Mouse (Mus musculus): ENCODE data around the gene Triml1. TPM values are rescaled to one million over a fixed set of nuclear protein-coding genes. Genes with fewer than 3 reads are reported as not detected.

Triml1 gene
- 0.15 TPM in 1 of 2 replicates, not detected in the other for polyA plus RNA-seq (2015; fragmentation: Nextera tagmentation; extraction: Ambion mirVana)

GRCm38 (mm10) chr8:43141386-43141785, at the start of gene Triml1:
Gene Triml1, minus strand, starts transcription at chr8:43141486.

DNA sequence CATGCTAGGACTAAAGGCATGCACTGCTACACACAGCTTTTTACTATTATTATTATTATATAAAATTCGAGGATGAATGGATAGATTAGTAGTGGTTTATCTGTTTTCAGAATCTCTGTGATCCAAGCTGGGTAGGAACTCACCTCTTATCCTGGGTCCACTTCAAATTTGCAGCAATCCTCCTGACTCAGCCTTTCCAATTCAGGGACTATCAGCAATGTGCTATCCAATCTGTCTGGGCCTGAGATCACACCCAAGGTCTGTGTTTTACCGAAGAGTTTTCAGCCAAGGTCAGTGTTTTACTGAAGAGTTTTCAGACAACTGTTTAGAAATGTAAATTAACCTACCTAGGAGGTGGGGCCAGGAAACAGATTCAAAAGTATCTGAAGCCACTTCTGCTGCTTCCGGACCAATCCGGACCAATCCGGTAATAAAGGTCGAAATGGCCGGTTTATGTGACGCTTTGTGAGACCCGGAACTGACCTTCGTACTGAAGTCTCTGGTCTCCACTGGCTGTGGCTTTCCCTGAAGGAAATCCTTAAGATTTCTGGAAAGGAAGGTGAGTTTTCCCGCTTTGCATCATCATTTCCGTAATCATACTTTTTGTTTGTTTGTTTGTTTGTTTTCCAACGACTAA, 38.9 kb upstream of the Triml1 start, which contains the start of gene Triml2:
Gene Triml2 (plus strand): TSS at position 488 of the 637 bp plus-strand sequence.

Other genes with a start within 250 kb of the Triml1 start
- gene Triml2, start 39.1 kb upstream of the Triml1 start, polyA plus RNA-seq (2015; fragmentation: Nextera tagmentation; extraction: Ambion mirVana) = not detected in 2 replicates
- gene Zfp42, start 165.5 kb upstream of the Triml1 start, polyA plus RNA-seq (2015; fragmentation: Nextera tagmentation; extraction: Ambion mirVana) = not detected in 2 replicates